Mouse (Mus musculus) spleen, adult 2 months (tissue): ENCODE data around the gene Sec22c.

Experiments
- CTCF ChIP-seq: fragments of 200-500 bp; IDR thresholded peaks from 2 replicates; pipeline ENCODE4 v1.5.1; 2011; ENCODE audit warnings: mild to moderate bottlenecking, inconsistent platforms; ENCODE audit not compliant: insufficient read depth, insufficient read length, insufficient replicate concordance; ENCODE audit errors: extremely low read depth
- POLR2A ChIP-seq: fragments of 200-500 bp; IDR thresholded peaks from 2 replicates; pipeline ENCODE4 v1.6.1; 2011; ENCODE audit warnings: low read depth, low read length, inconsistent platforms

- TF ChIP-seq CTCF: 0 out of 2 replicates have a peak, but pooled peaks have one; percentile 5
- peak; percentile 55 for TF ChIP-seq POLR2A
Observed at GRCm38 (mm10) chr9:121718792-121719318, 13.6 kb upstream of the Sec22c start, which contains the start of gene Nktr.
